Mouse (Mus musculus) ovary, adult 10 weeks (tissue): Measurements from ENCODE around the gene Tbc1d5. TPM values are rescaled to one million over a fixed set of nuclear protein-coding genes. Genes with fewer than 3 reads are reported as not detected.

Experiments used
- polyA plus RNA-seq: library from polyadenylated mRNA; stranded (reverse); fragments of 350-450 nt; fragmentation: Illumina TruSeq; extraction: RNeasy Lipid Tissue Mini Kit (QIAGEN cat#74804); gene quantifications from one replicate; pipeline ENCODE4 v1.2.3, GENCODE M21; 2014

The Tbc1d5 gene
- 43.4 TPM for polyA plus RNA-seq

DNA sequence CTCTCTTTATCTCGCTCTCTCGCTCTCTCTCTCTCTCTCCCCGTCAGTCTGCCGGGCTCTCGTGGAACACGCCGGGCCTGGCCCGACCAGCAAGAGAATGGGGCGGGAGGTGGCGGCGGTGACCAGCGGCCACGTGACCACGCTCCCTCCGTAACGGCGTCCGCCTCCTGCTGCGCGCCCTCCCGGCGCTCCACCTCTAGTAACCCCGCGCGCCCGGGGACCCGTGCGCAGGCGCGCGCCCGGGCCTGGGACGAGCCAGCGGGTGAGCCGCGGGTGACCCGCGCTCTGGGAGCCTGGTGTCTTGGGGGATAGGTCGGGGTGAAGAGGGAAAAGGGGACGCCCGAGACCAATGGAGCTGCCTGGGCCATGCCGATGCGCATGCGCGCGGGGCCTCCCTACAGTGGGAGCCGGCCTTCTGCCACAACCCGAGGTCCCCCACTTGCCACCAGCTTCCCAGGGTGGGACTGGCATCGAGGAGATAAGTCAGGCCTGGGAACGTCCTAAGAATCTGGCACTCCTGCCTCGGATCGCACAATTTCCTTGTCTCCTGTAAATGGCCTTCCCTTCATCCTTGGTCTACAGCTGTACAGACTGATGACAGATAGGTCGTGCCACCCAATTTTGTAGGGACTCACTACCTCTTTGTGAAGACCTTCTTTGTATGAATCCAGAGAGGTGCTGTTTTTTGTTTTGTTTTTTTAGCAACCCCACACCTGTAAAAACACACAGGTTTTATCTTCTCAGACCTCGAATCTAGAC is at the start of gene Tbc1d5:
TSS of gene Tbc1d5 (minus strand) at position 158 of the 759 bp plus-strand sequence.

